Mouse (Mus musculus) cerebellum, adult 2 months (tissue): ENCODE results near the gene Slc35g1. TPM values are rescaled to one million over a fixed set of nuclear protein-coding genes. Genes with fewer than 3 reads are reported as not detected.

Source experiments
- DNase-seq, 2 experiments: peaks; one replicate each; pipeline ENCODE4 v3.0.0; 2021
- H3K27ac ChIP-seq: fragments of 200-500 bp; 2 replicates; pipeline ENCODE4 v1.5.1; 2012; ENCODE audit warnings: low read length, control low read depth, inconsistent platforms; ENCODE audit not compliant: insufficient read depth
- H3K27me3 ChIP-seq: fragments of 200-500 bp; 2 replicates; pipeline ENCODE4 v1.6.1; 2012; ENCODE audit warnings: inconsistent platforms, mild to moderate bottlenecking, low read length, moderate library complexity; ENCODE audit not compliant: control insufficient read depth, insufficient read depth
- H3K4me1 ChIP-seq: fragments of 200-500 bp; 2 replicates; pipeline ENCODE4 v1.6.1; 2011; ENCODE audit warnings: low read length; ENCODE audit not compliant: control insufficient read depth, insufficient read depth
- H3K4me3 ChIP-seq: fragments of 200-500 bp; replicated peaks from 2 replicates; pipeline ENCODE3; 2011; ENCODE audit warnings: mild to moderate bottlenecking, low read depth, low read length, control low read depth; ENCODE audit not compliant: insufficient read depth
- CTCF ChIP-seq: fragments of 200-500 bp; IDR thresholded peaks from 2 replicates; pipeline ENCODE4 v1.5.1; 2011; ENCODE audit warnings: low read depth, mild to moderate bottlenecking, control low read depth, low read length, moderate library complexity, borderline replicate concordance; ENCODE audit not compliant: insufficient read depth
- POLR2A ChIP-seq: fragments of 200-500 bp; IDR thresholded peaks from 2 replicates; pipeline ENCODE4 v1.6.1; 2011; ENCODE audit warnings: low read length, control low read depth, borderline replicate concordance; ENCODE audit not compliant: insufficient read depth
- WGBS: fragments of 180-500 bp; shearing (Covaris S2); methylation state at CpG from one replicate; pipeline ENCODE4 v1.1.7; 2018; 5-methylcytosine and 5-hydroxymethylcytosine counted together
- polyA plus RNA-seq: library from polyadenylated mRNA; depleted of rRNA; stranded (reverse); fragments of >200 nt; gene quantifications from 2 replicates; pipeline ENCODE4 v1.2.3, GENCODE M21; 2012; rRNA removed

Slc35g1 gene
- polyA plus RNA-seq, 1 experiment = 2.0 TPM

GRCm38 (mm10) chr19:38441860-38442259, 46.1 kb downstream of the Slc35g1 start:
- DNase-seq = no peak
- H3K4me3 ChIP-seq = no peak overlapping the region
- H3K4me1 ChIP-seq = no peaks in the 10 kb centered on the region
- H3K27ac ChIP-seq = no peak overlapping the region
- TF ChIP-seq CTCF (no peak), POLR2A (no peak)
- WGBS = 75% methylated on average over 8 of the region's 8 CpGs
- no peaks in the 10 kb centered on the region for H3K27me3 ChIP-seq

GRCm38 (mm10) chr19:38445758-38446157, 50.0 kb downstream of the Slc35g1 start:
- Histone ChIP-seq H3K27me3 (no peaks in the 10 kb centered on the region), H3K4me3 (no peak overlapping the region), H3K4me1 (no peaks in the 10 kb centered on the region), H3K27ac (no peak overlapping the region)
- no peak for DNase-seq
- WGBS = 84% methylated on average over 5 of the region's 5 CpGs
- TF ChIP-seq CTCF (no peak), POLR2A (no peak)

Other genes with a start within 250 kb of the Slc35g1 start
- gene Fra10ac1, start 171.8 kb upstream of the Slc35g1 start, polyA plus RNA-seq = 28.3 and 28.9 TPM in 2 replicates
- gene Lgi1, start 131.4 kb upstream of the Slc35g1 start, polyA plus RNA-seq = 54.0 and 58.8 TPM in 2 replicates
- 9.7 TPM in 2 replicates for gene Plce1, start 85.1 kb downstream of the Slc35g1 start, polyA plus RNA-seq